Mouse (Mus musculus) kidney, adult 11 months (tissue): ENCODE results near the gene Lztfl1.
A peak's percentile ranks its signal among the peaks of the same experiment; 100 is the strongest.
"Not testable (repeated sequence)": the region's sequence is repeated elsewhere in the genome, so short reads cannot be mapped to it uniquely, and the experiment has no call there.

Source experiments
- DNase-seq: peaks from one replicate; pipeline ENCODE4 v3.0.0; 2022

Gene Lztfl1

GRCm38 (mm10) chr9:123679198-123679597, 38.3 kb downstream of the Lztfl1 start:
- no peak for DNase-seq

GRCm38 (mm10) chr9:123678327-123679105, 39.0 kb downstream of the Lztfl1 start, which contains the start of the genes Ccr9 and Slc6a20a:
Gene Ccr9, plus strand, starts transcription at chr9:123678439.
Gene Slc6a20a, minus strand, starts transcription at chr9:123678885.
- DNase-seq: peak; percentile 74

GRCm38 (mm10) chr9:123665645-123666044, 51.9 kb downstream of the Lztfl1 start:
- peak; percentile 23 for DNase-seq

GRCm38 (mm10) chr9:123659986-123660676, 57.4 kb downstream of the Lztfl1 start:
- DNase-seq: not testable (repeated sequence)

GRCm38 (mm10) chr9:123658981-123659380, 58.5 kb downstream of the Lztfl1 start:
- DNase-seq: no peak

- DNase-seq: no peak
Observed at GRCm38 (mm10) chr9:123657457-123657856, 60.0 kb downstream of the Lztfl1 start.

GRCm38 (mm10) chr9:123651369-123651768, 66.1 kb downstream of the Lztfl1 start:
- DNase-seq: no peak

GRCm38 (mm10) chr9:123649785-123650511, 67.5 kb downstream of the Lztfl1 start:
- DNase-seq: no peak
